Mouse (Mus musculus): ENCODE results near the gene Nt5c1a. TPM values are rescaled to one million over a fixed set of nuclear protein-coding genes. Genes with fewer than 3 reads are reported as not detected.

Nt5c1a gene
- polyA plus RNA-seq, 1 experiment, result not detected

- no peak for TF ChIP-seq CTCF (IDR thresholded peaks at IDR 0.05; ENCODE audit: control insufficient read depth, insufficient read depth, insufficient read length)
- Histone ChIP-seq H3K79me3 (ENCODE audit: low read depth) (no peaks in the 10 kb centered on the region), H3K36me3 (ENCODE audit: control insufficient read depth, insufficient read depth) (no peaks in the 10 kb centered on the region), H3ac (ENCODE audit: control insufficient read depth, insufficient read length, low read depth) (no peak overlapping the region), H3K79me2 (ENCODE audit: control insufficient read depth, insufficient read depth) (no peaks in the 10 kb centered on the region), H3K27me3 (ENCODE audit: control insufficient read depth, insufficient read depth, insufficient read length) (peaks cover 68% of the 10 kb centered on the region), H3K4me3 (ENCODE audit: insufficient read depth, poor library complexity, severe bottlenecking) (no peak overlapping the region)
Observed at GRCm38 (mm10) chr4:123196695-123197094, 4.6 kb upstream of the Nt5c1a start.

- no peak for TF ChIP-seq USF1 (IDR thresholded peaks at IDR 0.05; ENCODE audit: low read depth)
- peak; percentile 79 for TF ChIP-seq CTCF (IDR thresholded peaks at IDR 0.05; ENCODE audit: control insufficient read depth, insufficient read depth, insufficient read length)
- no peaks in the 10 kb centered on the region for H3K79me2 ChIP-seq (ENCODE audit: control insufficient read depth, insufficient read depth)
- no peaks in the 10 kb centered on the region for H3K79me3 ChIP-seq (ENCODE audit: low read depth)
- no peaks in the 10 kb centered on the region for H3K36me3 ChIP-seq (ENCODE audit: control insufficient read depth, insufficient read depth)
- no peak overlapping the region for H3K4me3 ChIP-seq (ENCODE audit: insufficient read depth, poor library complexity, severe bottlenecking)
- H3ac ChIP-seq (ENCODE audit: control insufficient read depth, insufficient read length, low read depth), result no peak overlapping the region
- peaks cover 66% of the 10 kb centered on the region for H3K27me3 ChIP-seq (ENCODE audit: control insufficient read depth, insufficient read depth, insufficient read length)
Observed at GRCm38 (mm10) chr4:123200771-123201185, 526 bp upstream of the Nt5c1a start.

DNA sequence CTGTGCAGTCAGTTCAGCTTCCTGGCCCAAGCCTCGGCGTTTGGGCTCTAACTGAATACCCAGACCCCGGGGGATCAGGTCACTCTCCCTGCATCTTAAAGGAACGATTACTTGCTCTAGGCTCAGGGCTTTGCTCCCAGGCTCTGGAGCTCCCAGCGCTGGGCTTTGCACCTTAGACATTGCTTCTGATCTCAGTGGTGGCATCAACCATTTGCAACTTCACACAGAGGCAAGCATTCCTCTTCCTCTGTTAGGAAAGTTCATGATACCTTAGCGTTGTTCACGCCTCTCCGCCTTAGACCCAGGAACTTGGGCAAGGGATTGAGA, 753 bp downstream of the Nt5c1a start:
- no peaks in the 10 kb centered on the region for H3K79me3 ChIP-seq (ENCODE audit: low read depth)
- H3K4me3 ChIP-seq (ENCODE audit: insufficient read depth, poor library complexity, severe bottlenecking), result no peak overlapping the region
- TF ChIP-seq MYOD1 (IDR thresholded peaks at IDR 0.05; ENCODE audit: control insufficient read depth, insufficient read length, low read depth), result no peak
- no peak for TF ChIP-seq CTCF (IDR thresholded peaks at IDR 0.05; ENCODE audit: control insufficient read depth, insufficient read depth, insufficient read length)
- no peak for TF ChIP-seq CEBPB (IDR thresholded peaks at IDR 0.05; ENCODE audit: low read depth)
- no peak for TF ChIP-seq MYOG (IDR thresholded peaks at IDR 0.05; ENCODE audit: control insufficient read depth, extremely low read depth, insufficient read length)
- no peak for TF ChIP-seq FOSL1 (IDR thresholded peaks at IDR 0.05; ENCODE audit: insufficient read depth, low read length, poor library complexity, severe bottlenecking)
- TF ChIP-seq USF1 (IDR thresholded peaks at IDR 0.05; ENCODE audit: low read depth), result no peak
- TF ChIP-seq MAX (IDR thresholded peaks at IDR 0.05), result no peak
- no peaks in the 10 kb centered on the region for H3K79me2 ChIP-seq (ENCODE audit: control insufficient read depth, insufficient read depth)
- H3K36me3 ChIP-seq (ENCODE audit: control insufficient read depth, insufficient read depth), result no peaks in the 10 kb centered on the region
- no peak overlapping the region for H3ac ChIP-seq (ENCODE audit: control insufficient read depth, insufficient read length, low read depth)
- peaks cover 68% of the 10 kb centered on the region for H3K27me3 ChIP-seq (ENCODE audit: control insufficient read depth, insufficient read depth, insufficient read length)

DNA sequence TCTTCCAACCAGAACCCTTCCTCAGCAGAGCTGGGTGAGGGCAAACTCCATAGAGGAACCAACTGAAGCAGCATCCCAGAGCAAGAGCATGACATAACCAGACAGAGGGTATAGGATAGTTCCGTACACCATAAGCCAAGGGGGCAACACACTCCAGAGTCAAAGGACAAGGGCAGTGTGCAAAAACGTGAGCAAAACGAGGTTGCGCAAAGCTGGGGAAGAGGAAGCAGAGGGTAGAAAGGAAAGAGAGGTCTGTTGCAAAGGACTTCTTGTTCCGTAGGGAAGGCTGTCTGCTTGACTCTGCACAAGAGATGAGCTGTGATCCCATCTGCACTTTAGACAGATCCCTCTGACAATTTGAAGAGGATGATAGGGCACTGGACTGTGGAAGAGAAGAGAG, 6.0 kb downstream of the Nt5c1a start:
- H3ac ChIP-seq (ENCODE audit: control insufficient read depth, insufficient read length, low read depth), result no peak overlapping the region
- no peaks in the 10 kb centered on the region for H3K79me3 ChIP-seq (ENCODE audit: low read depth)
- no peaks in the 10 kb centered on the region for H3K79me2 ChIP-seq (ENCODE audit: control insufficient read depth, insufficient read depth)
- H3K36me3 ChIP-seq (ENCODE audit: control insufficient read depth, insufficient read depth), result no peaks in the 10 kb centered on the region
- H3K27me3 ChIP-seq (ENCODE audit: control insufficient read depth, insufficient read depth, insufficient read length), result peaks cover 71% of the 10 kb centered on the region
- H3K4me3 ChIP-seq (ENCODE audit: insufficient read depth, poor library complexity, severe bottlenecking), result no peak overlapping the region
- no peak for TF ChIP-seq MYOG (IDR thresholded peaks at IDR 0.05; ENCODE audit: control insufficient read depth, extremely low read depth, insufficient read length)
- TF ChIP-seq CTCF (IDR thresholded peaks at IDR 0.05; ENCODE audit: control insufficient read depth, insufficient read depth, insufficient read length), result no peak
- TF ChIP-seq FOSL1 (IDR thresholded peaks at IDR 0.05; ENCODE audit: insufficient read depth, low read length, poor library complexity, severe bottlenecking), result no peak
- TF ChIP-seq USF1 (IDR thresholded peaks at IDR 0.05; ENCODE audit: low read depth), result no peak
- TF ChIP-seq MAX (IDR thresholded peaks at IDR 0.05), result no peak
- TF ChIP-seq MYOD1 (IDR thresholded peaks at IDR 0.05; ENCODE audit: control insufficient read depth, insufficient read length, low read depth), result no peak
- TF ChIP-seq CEBPB (IDR thresholded peaks at IDR 0.05; ENCODE audit: low read depth), result no peak

GRCm38 (mm10) chr4:123210996-123211395, 9.7 kb downstream of the Nt5c1a start:
- Histone ChIP-seq H3K79me2 (ENCODE audit: control insufficient read depth, insufficient read depth) (no peaks in the 10 kb centered on the region), H3K4me3 (ENCODE audit: insufficient read depth, poor library complexity, severe bottlenecking) (no peak overlapping the region), H3K27me3 (ENCODE audit: control insufficient read depth, insufficient read depth, insufficient read length) (peaks cover 68% of the 10 kb centered on the region), H3ac (ENCODE audit: control insufficient read depth, insufficient read length, low read depth) (no peak overlapping the region), H3K36me3 (ENCODE audit: control insufficient read depth, insufficient read depth) (no peaks in the 10 kb centered on the region), H3K79me3 (ENCODE audit: low read depth) (no peaks in the 10 kb centered on the region)
- no peak for TF ChIP-seq CEBPB (IDR thresholded peaks at IDR 0.05; ENCODE audit: low read depth)
- no peak for TF ChIP-seq MYOD1 (IDR thresholded peaks at IDR 0.05; ENCODE audit: control insufficient read depth, insufficient read length, low read depth)
- TF ChIP-seq USF1 (IDR thresholded peaks at IDR 0.05; ENCODE audit: low read depth), result no peak
- TF ChIP-seq MYOG (IDR thresholded peaks at IDR 0.05; ENCODE audit: control insufficient read depth, extremely low read depth, insufficient read length), result no peak
- no peak for TF ChIP-seq MAX (IDR thresholded peaks at IDR 0.05)
- TF ChIP-seq FOSL1 (IDR thresholded peaks at IDR 0.05; ENCODE audit: insufficient read depth, low read length, poor library complexity, severe bottlenecking), result no peak
- TF ChIP-seq CTCF (IDR thresholded peaks at IDR 0.05; ENCODE audit: control insufficient read depth, insufficient read depth, insufficient read length), result no peak

GRCm38 (mm10) chr4:123211453-123211852, 10.1 kb downstream of the Nt5c1a start:
- Histone ChIP-seq H3K4me3 (ENCODE audit: insufficient read depth, poor library complexity, severe bottlenecking) (no peak overlapping the region), H3K79me2 (ENCODE audit: control insufficient read depth, insufficient read depth) (no peaks in the 10 kb centered on the region), H3K36me3 (ENCODE audit: control insufficient read depth, insufficient read depth) (no peaks in the 10 kb centered on the region), H3ac (ENCODE audit: control insufficient read depth, insufficient read length, low read depth) (no peak overlapping the region), H3K27me3 (ENCODE audit: control insufficient read depth, insufficient read depth, insufficient read length) (peaks cover 66% of the 10 kb centered on the region), H3K79me3 (ENCODE audit: low read depth) (no peaks in the 10 kb centered on the region)
- no peak for TF ChIP-seq USF1 (IDR thresholded peaks at IDR 0.05; ENCODE audit: low read depth)
- TF ChIP-seq CTCF (IDR thresholded peaks at IDR 0.05; ENCODE audit: control insufficient read depth, insufficient read depth, insufficient read length), result no peak
- no peak for TF ChIP-seq MYOG (IDR thresholded peaks at IDR 0.05; ENCODE audit: control insufficient read depth, extremely low read depth, insufficient read length)
- TF ChIP-seq MYOD1 (IDR thresholded peaks at IDR 0.05; ENCODE audit: control insufficient read depth, insufficient read length, low read depth), result no peak
- no peak for TF ChIP-seq CEBPB (IDR thresholded peaks at IDR 0.05; ENCODE audit: low read depth)
- TF ChIP-seq MAX (IDR thresholded peaks at IDR 0.05), result no peak
- TF ChIP-seq FOSL1 (IDR thresholded peaks at IDR 0.05; ENCODE audit: insufficient read depth, low read length, poor library complexity, severe bottlenecking), result no peak
